Mouse (Mus musculus) embryonic facial prominence, embryonic 14.5 days (tissue): ENCODE measurements around the gene E2f2. TPM values are rescaled to one million over a fixed set of nuclear protein-coding genes. Genes with fewer than 3 reads are reported as not detected.

Source experiments
- ATAC-seq: fragments of 200-750 bp; cut with Nextera tagmentation; 2 replicates; pipeline ENCODE4 v1.8.0; 2017; ENCODE audit warnings: low read depth, moderate number of reproducible peaks, moderate TSS enrichment
- DNase-seq: peaks from one replicate; pipeline ENCODE4 v3.0.0-alpha.2; 2015; ENCODE audit warnings: low spot score
- H3K27ac ChIP-seq: fragments of 300-500 bp; sonication (generic); replicated peaks from 2 replicates; pipeline ENCODE4 v1.5.1; 2014; ENCODE audit warnings: low read depth, mild to moderate bottlenecking, low read length, moderate library complexity
- H3K27me3 ChIP-seq: fragments of 300-500 bp; sonication (generic); replicated peaks from 2 replicates; pipeline ENCODE4 v1.6.1; 2014; ENCODE audit warnings: low read length; ENCODE audit not compliant: control insufficient read depth, insufficient read depth
- H3K36me3 ChIP-seq: fragments of 300-500 bp; sonication (generic); 2 replicates; pipeline ENCODE4 v1.6.1; 2014; ENCODE audit warnings: low read length, mixed read lengths; ENCODE audit not compliant: control insufficient read depth, insufficient read depth
- H3K4me1 ChIP-seq: fragments of 300-500 bp; sonication (generic); 2 replicates; pipeline ENCODE4 v1.6.1; 2014; ENCODE audit warnings: antibody characterized with exemption, low read length; ENCODE audit not compliant: control insufficient read depth, insufficient read depth
- H3K4me2 ChIP-seq: fragments of 300-500 bp; sonication (generic); 2 replicates; pipeline ENCODE4 v1.6.1; 2014; ENCODE audit warnings: low read depth, mild to moderate bottlenecking, low read length, moderate library complexity, mixed read lengths
- H3K4me3 ChIP-seq: fragments of 300-500 bp; sonication (generic); 2 replicates; pipeline ENCODE4 v1.5.1; 2014; ENCODE audit warnings: low read depth, mild to moderate bottlenecking, low read length
- H3K9ac ChIP-seq: fragments of 300-500 bp; sonication (generic); 2 replicates; pipeline ENCODE4 v1.6.1; 2014; ENCODE audit warnings: low read depth, mild to moderate bottlenecking, low read length, moderate library complexity, mixed read lengths
- H3K9me3 ChIP-seq: fragments of 300-500 bp; sonication (generic); 2 replicates; pipeline ENCODE4 v1.6.1; 2016; ENCODE audit warnings: low read length; ENCODE audit not compliant: control insufficient read depth
- WGBS: fragments of 180-500 bp; shearing (Covaris S2); extraction: QIAGEN DNeasy Blood & Tissue Kit; methylation state at CpG from one replicate; pipeline ENCODE4 v1.1.7; 2014; 5-methylcytosine and 5-hydroxymethylcytosine counted together
- polyA plus RNA-seq: library from polyadenylated mRNA; unstranded; fragments of >200 nt; fragmentation: Nextera tagmentation; extraction: Ambion mirVana; gene quantifications from 2 replicates; pipeline ENCODE4 v1.2.1, GENCODE M21; 2014

Gene E2f2
- polyA plus RNA-seq, 1 experiment from 2014 or later, result 10.1 TPM

GRCm38 (mm10) chr4:136185375-136185774, 13.2 kb downstream of the E2f2 start:
- Histone ChIP-seq H3K4me1 (peaks cover 7% of the 10 kb centered on the region), H3K4me2 (no peak overlapping the region), H3K4me3 (no peak overlapping the region), H3K27ac (0 out of 2 replicates have a peak overlapping the region, but pooled peaks have one; percentile 33), H3K9ac (0 out of 2 replicates have a peak overlapping the region, but pooled peaks have one; percentile 34), H3K27me3 (no peaks in the 10 kb centered on the region), H3K9me3 (no peaks in the 10 kb centered on the region), H3K36me3 (no peaks in the 10 kb centered on the region; the same call in 1 of the 2 replicates)
- WGBS, result 64% methylated on average over 9 of the region's 9 CpGs
- ATAC-seq (no peak), DNase-seq (peak; percentile 62)

DNA sequence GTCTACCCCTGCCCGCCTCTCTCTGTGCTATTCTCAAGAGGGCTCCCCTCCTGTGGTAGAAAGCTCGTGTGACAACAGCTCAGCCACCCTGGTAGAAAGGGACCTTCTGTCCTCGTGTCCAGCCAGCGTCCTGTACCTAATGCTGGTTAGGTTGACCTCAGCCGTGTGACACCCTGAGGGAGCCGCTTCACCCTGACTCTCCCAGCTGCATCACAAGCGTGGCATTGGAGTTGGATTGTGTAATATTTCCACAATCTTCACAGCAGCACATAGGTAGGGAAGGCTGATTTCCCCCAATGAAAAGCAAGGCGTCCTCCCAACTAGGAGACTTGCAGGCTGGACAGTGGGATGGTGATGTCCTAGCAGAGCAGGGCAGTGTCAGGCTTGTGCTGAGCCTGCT, 14.1 kb downstream of the E2f2 start:
- 81% methylated on average over 8 of the region's 8 CpGs for WGBS
- no peak for ATAC-seq
- Histone ChIP-seq H3K4me3 (no peak overlapping the region), H3K4me2 (no peak overlapping the region), H3K9me3 (no peaks in the 10 kb centered on the region), H3K27ac (no peak overlapping the region), H3K4me1 (no peaks in the 10 kb centered on the region), H3K27me3 (no peaks in the 10 kb centered on the region), H3K9ac (no peak overlapping the region), H3K36me3 (peaks cover 2% of the 10 kb centered on the region; the same call in 1 of the 2 replicates)
- no peak for DNase-seq

- no peak overlapping the region for H3K4me2 ChIP-seq
These were observed 14.7 kb downstream of the E2f2 start for GRCm38 (mm10) chr4:136186739-136187472.

DNA sequence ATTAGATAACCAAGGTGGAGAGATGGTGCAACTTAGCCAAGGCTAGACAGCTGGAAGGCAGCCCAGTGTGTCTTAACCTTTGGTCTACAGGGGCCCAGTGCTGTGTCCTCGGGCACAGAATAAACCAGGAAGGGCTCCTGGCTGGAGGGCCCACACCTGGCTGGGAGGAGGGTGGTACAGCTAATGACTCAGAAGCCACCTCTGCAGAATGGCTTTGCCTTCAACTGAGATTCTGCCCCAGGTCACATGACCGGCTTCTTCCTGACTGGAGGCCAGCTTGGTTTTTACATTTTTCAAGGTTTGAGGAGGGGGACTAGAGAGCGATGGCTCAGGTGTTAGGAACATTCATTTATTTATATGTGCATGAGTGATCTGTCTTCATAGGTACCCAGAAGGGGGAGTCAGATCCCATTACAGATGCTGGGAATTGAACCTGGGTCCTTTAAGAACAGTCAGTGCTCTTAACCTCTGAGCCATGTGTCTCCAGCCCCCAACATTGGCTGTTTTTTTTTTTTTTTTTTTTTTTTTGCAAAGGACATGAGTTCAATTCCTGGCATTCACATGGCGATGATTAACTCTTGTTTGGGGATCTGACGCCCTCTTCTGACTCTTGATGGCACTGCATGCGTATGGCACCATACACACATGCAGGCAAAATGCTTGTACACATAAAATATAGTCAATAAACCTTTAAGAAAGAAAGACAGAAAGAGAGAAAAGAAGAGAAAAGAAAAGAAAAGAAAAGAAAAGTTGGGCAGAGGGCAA, 17.0 kb downstream of the E2f2 start:
- no peak overlapping the region for H3K9ac ChIP-seq
- no peak overlapping the region for H3K4me2 ChIP-seq
- H3K4me1 ChIP-seq, result no peaks in the 10 kb centered on the region
- ATAC-seq (no peak), DNase-seq (no peak)
- no peak overlapping the region for H3K4me3 ChIP-seq
- no peak overlapping the region for H3K27ac ChIP-seq
- no peaks in the 10 kb centered on the region for H3K9me3 ChIP-seq
- peaks cover 14% of the 10 kb centered on the region; the same call in 1 of the 2 replicates for H3K36me3 ChIP-seq
- H3K27me3 ChIP-seq, result no peaks in the 10 kb centered on the region
- WGBS, result 82% methylated on average over 6 of the region's 6 CpGs

More at GRCm38 (mm10) chr4:136186739-136187472, 14.7 kb downstream of the E2f2 start:
- H3K9me3 ChIP-seq, result no peaks in the 10 kb centered on the region
- no peak overlapping the region for H3K4me3 ChIP-seq
- H3K9ac ChIP-seq, result no peak overlapping the region
- H3K27ac ChIP-seq, result no peak overlapping the region
- WGBS, result 81% methylated on average over 23 of the region's 23 CpGs
- no peaks in the 10 kb centered on the region for H3K4me1 ChIP-seq
- H3K36me3 ChIP-seq, result peaks cover 3% of the 10 kb centered on the region; the same call in 1 of the 2 replicates
- H3K27me3 ChIP-seq, result no peaks in the 10 kb centered on the region
- DNase-seq (no peak), ATAC-seq (no peak)

DNA sequence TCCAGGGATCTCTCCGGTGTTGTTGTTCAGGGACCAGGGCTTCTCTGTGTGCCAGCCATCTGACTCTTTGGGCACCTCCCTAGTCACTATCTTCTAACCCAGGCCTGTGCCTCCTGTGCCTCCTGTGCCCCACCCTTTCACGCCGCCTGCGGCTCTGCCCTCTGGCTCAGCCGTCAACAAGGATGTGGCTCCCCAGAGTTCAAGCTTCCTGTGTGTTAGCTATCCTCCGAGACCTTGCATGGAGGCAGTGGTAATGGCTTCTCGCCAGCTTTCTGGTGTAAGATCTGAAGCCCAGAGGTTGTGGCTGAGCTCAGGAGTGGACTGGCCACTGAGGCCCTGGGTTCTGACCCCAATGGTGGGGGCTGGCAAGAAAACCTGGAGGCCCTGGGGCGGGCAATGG, 17.7 kb downstream of the E2f2 start:
- Histone ChIP-seq H3K36me3 (peaks cover 14% of the 10 kb centered on the region; the same call in 1 of the 2 replicates), H3K27me3 (no peaks in the 10 kb centered on the region), H3K27ac (no peak overlapping the region), H3K9me3 (no peaks in the 10 kb centered on the region), H3K4me1 (peaks cover 1% of the 10 kb centered on the region; the same call in 1 of the 2 replicates), H3K4me2 (no peak overlapping the region), H3K4me3 (no peak overlapping the region), H3K9ac (no peak overlapping the region)
- ATAC-seq, result no peak
- DNase-seq, result no peak
- 80% methylated on average over 7 of the region's 8 CpGs for WGBS

- no peak for ATAC-seq
- H3K4me1 ChIP-seq, result peaks cover 9% of the 10 kb centered on the region
- WGBS, result 76% methylated on average over 3 of the region's 3 CpGs
- DNase-seq, result no peak
- H3K4me2 ChIP-seq, result no peak overlapping the region
- no peak overlapping the region for H3K4me3 ChIP-seq
- no peak overlapping the region for H3K9ac ChIP-seq
- peaks cover 14% of the 10 kb centered on the region; the same call in 1 of the 2 replicates for H3K36me3 ChIP-seq
- no peaks in the 10 kb centered on the region for H3K27me3 ChIP-seq
- H3K27ac ChIP-seq, result no peak overlapping the region
- H3K9me3 ChIP-seq, result no peaks in the 10 kb centered on the region
These were observed 21.4 kb downstream of the E2f2 start for GRCm38 (mm10) chr4:136193571-136193970.

DNA sequence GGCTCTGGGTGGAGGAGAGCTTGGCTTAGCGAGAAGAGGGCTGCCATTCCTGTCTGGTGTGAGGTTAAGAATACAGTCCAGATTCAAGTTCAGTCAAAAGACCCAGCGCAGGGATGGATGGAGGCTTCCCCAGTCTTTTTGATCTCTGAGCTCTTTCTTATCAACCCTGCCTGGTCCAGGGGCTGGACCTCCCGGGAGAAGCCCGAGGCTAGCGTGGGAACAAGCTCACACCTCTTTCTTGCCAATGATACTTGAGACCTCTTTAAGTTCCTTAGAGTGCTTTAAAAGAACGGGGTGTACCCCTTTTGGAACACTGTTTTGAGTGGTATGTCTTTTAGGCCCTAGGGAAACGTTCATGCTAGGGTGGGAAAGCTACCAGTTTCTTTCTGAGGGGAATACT, 22.8 kb downstream of the E2f2 start:
- no peak for DNase-seq
- ATAC-seq, result no peak
- H3K4me1 ChIP-seq, result peaks cover 9% of the 10 kb centered on the region
- H3K9ac ChIP-seq, result no peak overlapping the region
- H3K36me3 ChIP-seq, result peaks cover 14% of the 10 kb centered on the region; the same call in 1 of the 2 replicates
- H3K4me2 ChIP-seq, result no peak overlapping the region
- H3K4me3 ChIP-seq, result no peak overlapping the region
- WGBS, result 62% methylated on average over 7 of the region's 7 CpGs
- no peaks in the 10 kb centered on the region for H3K27me3 ChIP-seq
- H3K27ac ChIP-seq, result no peak overlapping the region
- no peaks in the 10 kb centered on the region for H3K9me3 ChIP-seq

- H3K27ac ChIP-seq, result no peak overlapping the region; the same call in 1 of the 2 replicates
- WGBS, result 45% methylated on average over 9 of the region's 9 CpGs
- no peaks in the 10 kb centered on the region for H3K9me3 ChIP-seq
- ATAC-seq (no peak), DNase-seq (no peak)
- H3K4me3 ChIP-seq, result no peak overlapping the region
- 0 out of 2 replicates have a peak overlapping the region, but pooled peaks have one; percentile 14 for H3K9ac ChIP-seq
- H3K4me1 ChIP-seq, result peaks cover 9% of the 10 kb centered on the region
- H3K36me3 ChIP-seq, result peaks cover 14% of the 10 kb centered on the region; the same call in 1 of the 2 replicates
- no peak overlapping the region for H3K4me2 ChIP-seq
- no peaks in the 10 kb centered on the region for H3K27me3 ChIP-seq
These were observed 23.4 kb downstream of the E2f2 start for GRCm38 (mm10) chr4:136195629-136196028.
